Mouse (Mus musculus) T-helper 17 cell (primary cell): ENCODE data around the gene Gm5935.

Source experiments
- in situ Hi-C, 2 experiments: fragments of 300-600 bp; cut with MboI, MseI; formaldehyde crosslinking; loops; 1 replicate in 1 of 2; 2 replicates in 1 of 2; pipeline ENCODE4 v1.15.1; 2025; ENCODE audit warnings: high pct_unique_total_duplicates in 2 of 2

Gene Gm5935

GRCm38 (mm10) chrX:24775064-24775463, at the start of gene Gm5935:
Gene Gm5935 (minus strand): TSS chrX:24775164.
- in situ Hi-C loops: loop anchor here (5.0 to 10.0 kb wide), 2 partner anchors 270 to 273 kb away; partner anchors contain the start of gene Gm5934 (in 2 of the 2)
